Mouse (Mus musculus): ENCODE measurements around the gene Il10.
A peak's percentile ranks its signal among the peaks of the same experiment; 100 is the strongest.

The Il10 gene

DNA sequence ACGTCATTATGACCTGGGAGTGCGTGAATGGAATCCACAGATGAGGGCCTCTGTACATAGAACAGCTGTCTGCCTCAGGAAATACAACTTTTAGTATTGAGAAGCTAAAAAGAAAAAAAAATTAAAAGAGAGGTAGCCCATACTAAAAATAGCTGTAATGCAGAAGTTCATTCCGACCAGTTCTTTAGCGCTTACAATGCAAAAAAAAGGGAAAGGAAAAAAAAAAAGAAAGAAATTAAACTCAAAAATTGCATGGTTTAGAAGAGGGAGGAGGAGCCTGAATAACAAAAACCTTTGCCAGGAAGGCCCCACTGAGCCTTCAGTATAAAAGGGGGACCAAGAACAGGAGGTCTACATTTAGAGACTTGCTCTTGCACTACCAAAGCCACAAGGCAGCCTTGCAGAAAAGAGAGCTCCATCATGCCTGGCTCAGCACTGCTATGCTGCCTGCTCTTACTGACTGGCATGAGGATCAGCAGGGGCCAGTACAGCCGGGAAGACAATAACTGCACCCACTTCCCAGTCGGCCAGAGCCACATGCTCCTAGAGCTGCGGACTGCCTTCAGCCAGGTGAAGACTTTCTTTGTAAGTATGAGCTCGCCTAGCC, at the start of gene Il10:
Il10 (plus strand) TSS at position 354 of the 607 bp plus-strand sequence.
- no peak for DNase-seq (ENCODE audit: low spot score in 2 of 2)

DNA sequence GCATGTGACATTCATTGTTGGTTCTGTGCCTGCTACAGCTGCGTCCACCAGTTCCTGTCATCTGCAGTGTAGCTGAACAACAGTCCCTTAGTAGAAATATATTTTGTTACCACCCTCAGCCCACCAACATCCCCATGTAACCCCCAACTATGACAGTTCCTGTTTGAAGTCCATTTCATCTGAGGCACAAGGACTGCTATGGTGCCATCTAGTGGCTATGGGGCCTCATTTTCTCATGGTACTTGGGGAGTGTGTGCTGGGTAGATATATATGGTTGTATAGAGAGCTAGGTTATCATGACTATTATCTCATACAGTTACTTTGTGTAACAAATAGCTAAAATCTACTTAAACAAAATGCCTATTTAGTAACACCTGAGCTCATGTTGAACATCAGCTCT, 40.2 kb upstream of the Il10 start:
- DNase-seq (ENCODE audit: low spot score in 2 of 2) = peak; percentile 26 to 28

DNA sequence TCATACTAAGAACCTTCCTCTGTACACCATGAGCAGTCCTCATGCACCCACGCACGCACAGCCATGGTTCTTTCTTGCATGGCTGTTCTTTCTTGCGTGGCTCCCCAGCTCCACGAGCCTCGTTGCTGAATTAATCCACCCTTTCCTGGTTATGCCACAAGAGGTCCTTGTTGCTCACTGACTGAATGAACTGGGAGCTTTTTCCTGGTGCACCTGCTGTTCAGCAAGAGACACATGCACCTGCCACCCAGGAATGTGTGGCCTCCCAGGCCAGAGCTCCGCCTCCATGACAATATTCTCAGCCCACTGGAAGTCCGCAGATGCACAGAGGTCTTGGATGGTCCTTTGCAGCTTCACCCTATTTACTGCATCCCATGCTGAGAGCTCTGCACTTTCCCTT, 35.2 kb upstream of the Il10 start:
- DNase-seq (ENCODE audit: low spot score in 2 of 2) = no peak

DNA sequence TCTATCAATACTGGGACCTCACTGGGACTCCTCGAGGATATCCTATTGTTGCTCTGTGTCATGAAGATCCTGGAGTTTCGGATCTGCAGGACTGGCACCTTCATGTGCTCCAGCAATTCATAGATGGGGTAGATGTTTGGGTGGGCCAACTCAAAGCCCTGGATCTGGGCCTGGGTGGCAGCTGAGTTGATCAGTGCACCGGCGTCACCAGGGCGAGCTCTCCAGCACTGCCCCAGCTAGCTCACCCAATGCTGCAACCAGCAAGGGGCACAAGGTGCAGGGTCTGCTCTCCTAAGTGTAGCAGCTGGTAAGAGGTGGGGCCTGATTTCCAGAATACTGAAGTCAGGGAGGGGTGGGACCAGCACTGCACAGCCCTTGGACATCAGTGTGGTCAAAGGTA, 32.6 kb upstream of the Il10 start:
- no peak for DNase-seq (ENCODE audit: low spot score in 2 of 2)

DNA sequence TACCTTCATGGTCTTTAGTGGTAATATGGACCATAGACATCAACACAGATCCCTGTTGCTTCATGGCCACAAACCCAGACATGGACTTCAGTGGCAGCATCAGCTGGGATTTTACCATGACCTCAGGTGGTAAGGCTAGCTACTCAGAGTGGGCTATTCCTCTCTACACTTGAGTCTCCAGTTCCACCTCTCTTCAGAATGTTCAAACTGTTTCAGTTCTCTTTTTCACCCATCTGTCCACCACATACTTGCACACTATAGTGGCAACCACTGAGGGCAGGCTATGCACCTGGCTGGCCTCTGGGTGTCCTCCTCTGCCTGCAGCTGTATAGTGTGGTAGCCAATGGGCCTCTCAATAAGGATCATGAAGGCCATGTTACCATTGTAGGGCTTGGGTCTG, 32.2 kb upstream of the Il10 start:
- DNase-seq (ENCODE audit: low spot score in 2 of 2) = no peak

DNA sequence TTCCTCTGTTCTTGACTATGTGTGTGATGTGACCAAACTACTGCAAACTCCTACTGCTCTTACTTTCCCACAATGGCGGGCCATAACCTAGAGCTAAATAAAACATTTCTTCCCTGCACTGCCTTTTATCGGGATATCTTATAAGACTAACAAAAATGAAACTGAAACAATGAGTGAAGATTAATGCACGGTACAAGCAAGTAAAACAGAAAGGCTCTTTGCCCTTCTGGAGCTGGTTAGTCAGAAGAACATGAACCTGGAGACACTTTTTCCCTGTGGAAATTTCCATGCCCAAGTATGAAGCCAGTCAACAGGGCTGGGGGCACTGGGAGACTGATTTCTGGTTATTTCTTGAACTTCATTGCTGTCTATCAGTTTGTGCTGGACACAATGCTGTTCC, 30.3 kb upstream of the Il10 start:
- no peak for DNase-seq (ENCODE audit: low spot score in 2 of 2)

DNA sequence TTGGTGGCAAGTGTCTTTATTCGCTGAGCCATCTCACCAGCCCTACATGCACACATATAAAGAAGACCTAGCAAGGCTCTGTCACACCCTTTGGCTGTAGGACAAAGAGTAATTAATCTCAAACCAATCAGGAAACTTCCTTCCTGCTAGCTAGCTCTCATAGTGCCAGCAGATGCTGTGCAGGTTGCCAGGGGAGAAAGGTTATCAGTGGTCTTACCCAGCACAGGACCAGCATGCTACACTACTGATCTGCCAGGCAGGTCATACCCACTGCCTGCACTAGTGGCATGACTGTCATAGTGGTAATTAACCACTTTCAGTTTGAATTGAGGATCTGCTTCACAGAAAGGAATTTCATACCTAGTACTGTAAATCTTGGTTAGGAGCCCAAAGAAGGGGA, 29.2 kb upstream of the Il10 start:
- DNase-seq (ENCODE audit: low spot score in 2 of 2) = no peak

DNA sequence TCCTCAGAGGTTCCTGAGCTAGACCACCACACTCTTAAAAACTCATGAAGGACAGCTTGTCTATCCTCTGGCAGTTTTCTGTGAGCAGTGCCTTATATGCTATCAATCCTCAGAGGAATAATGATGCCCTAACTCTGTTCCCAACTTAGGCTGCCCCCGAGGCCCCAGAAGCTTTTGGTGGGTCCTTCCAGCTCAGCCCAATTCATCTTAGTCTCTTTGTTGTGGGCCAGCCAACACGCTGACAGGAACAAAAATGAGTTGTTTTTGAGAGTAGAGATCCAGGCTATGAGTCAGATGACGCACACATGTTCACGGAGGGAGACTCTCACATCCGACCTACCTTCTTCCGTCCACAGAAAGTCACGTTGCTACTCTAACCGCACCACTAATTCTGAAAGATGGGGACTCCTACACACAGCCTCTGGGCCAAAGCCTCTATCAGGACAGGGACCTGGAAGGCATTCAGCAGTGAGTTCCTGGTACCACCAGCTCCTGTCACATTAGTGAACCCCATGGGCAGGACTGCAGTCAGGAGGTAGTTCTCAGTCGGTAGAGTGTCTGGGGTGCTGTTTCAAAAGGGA, 26.0 kb upstream of the Il10 start:
- DNase-seq (ENCODE audit: low spot score in 2 of 2) = no peak

DNA sequence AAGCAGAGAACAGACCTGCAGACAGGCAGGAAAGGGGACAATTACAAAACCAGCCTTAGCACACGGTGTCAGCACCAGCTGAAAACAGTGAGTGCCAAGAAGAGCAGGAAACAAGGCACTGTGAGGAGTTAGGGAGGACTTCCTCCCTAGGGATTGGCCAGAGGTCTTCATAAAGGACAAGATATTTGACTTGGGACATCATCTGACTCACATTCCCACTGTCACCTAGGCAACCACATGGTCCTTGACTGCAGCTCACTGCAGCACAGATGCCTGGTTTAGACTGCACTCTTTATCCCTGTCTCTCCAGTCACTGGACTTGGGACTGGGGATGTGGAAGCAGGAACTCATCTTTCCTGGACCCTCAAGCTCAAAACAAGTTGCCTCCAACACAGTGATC, 24.1 kb upstream of the Il10 start:
- no peak for DNase-seq (ENCODE audit: low spot score in 2 of 2)

DNA sequence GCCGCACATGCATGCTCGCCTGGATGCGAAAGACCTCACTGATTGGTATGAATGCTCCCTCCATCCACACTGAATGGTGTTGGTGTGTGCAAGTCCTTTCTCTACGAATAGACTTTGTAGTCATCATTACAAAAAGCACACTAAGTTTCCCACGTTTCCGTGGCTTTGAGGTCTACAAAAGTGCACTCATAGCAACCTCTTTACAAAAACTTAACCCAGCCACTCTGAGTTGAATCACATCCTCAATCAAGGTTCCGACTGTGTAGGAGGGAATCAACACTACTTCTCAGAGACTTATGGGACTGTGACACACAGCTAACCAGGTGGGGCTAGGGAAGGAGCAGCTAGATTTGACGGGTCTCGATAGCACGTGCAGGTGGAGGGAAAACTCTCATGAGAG, 23.3 kb upstream of the Il10 start:
- DNase-seq (ENCODE audit: low spot score in 2 of 2) = no peak

DNA sequence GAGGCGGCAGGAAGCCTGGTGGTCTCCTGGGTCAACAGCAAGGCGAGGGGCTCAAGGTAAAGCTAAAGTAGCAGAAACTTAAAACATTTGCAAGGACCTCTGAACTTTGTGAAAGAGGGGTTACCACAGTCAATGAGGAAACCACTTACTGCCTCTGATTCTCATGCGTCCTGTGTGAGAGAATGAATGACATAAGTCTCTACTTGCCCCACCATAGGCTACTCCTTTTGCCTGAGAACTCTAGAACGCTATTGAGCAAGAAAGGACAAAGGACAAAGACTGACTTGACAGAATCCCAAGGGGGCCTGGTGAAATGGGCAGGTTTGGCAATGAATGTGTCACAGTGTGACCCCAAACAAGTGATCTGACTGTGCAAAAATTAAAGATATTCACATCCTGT, 22.2 kb upstream of the Il10 start:
- no peak for DNase-seq (ENCODE audit: low spot score in 2 of 2)

DNA sequence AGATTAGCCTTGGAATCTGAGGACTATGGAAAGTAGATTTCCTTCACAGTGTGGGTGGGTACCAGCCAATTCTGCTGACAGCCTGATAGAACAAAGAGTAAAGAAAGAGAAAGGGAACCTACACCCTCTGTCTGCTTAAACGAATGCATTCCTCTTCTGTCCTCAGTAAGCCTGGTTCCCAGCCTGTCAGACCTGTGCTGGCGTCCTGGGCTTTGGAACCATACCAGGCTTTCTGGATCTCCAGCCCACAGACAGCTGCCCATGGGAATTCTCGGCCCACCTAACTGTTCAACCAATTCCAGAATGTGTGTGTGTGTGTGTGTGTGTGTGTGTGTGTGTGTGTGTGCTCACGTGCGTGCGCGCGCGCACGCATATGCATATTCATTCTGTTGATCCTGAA, 21.3 kb upstream of the Il10 start:
- DNase-seq (ENCODE audit: low spot score in 2 of 2) = no peak

DNA sequence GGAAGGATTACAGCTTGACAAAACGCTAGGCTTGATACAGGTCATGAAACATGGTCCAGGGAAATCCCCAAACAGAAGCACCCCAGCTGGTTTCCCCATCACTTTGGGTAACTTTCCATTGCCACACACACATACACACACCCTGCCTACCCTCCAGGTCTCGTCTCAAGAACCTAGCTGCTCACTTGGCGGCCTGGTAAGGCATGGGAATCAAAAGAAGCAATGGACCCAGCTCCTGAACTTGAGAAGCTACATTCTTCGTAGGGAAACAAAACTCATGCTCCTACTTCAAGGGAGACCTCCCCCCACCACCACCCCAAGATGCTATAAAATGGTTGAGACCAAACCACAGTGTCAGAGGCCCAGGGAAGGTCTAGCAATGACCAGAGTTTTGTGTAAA, 19.9 kb upstream of the Il10 start:
- no peak for DNase-seq (ENCODE audit: low spot score in 2 of 2)

DNA sequence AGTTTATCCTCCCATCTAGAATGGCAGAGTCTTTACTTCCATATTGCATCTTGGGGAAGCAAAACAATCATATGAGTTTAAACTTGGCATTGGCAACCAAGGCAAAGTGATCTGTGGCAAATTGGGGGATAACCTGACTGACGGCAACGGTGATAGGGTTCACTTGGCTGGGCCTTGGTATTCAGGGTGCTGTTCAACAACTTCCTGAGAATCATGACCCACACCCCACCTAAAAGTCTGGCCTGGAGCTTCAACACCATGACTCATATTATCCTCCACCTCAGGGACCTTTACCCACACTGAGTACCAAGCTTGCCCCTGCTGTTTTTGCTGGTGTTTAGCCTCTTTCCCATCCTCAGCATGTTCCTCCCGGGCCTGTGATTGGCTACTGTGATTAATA, 19.3 kb upstream of the Il10 start:
- DNase-seq (ENCODE audit: low spot score in 2 of 2) = no peak

DNA sequence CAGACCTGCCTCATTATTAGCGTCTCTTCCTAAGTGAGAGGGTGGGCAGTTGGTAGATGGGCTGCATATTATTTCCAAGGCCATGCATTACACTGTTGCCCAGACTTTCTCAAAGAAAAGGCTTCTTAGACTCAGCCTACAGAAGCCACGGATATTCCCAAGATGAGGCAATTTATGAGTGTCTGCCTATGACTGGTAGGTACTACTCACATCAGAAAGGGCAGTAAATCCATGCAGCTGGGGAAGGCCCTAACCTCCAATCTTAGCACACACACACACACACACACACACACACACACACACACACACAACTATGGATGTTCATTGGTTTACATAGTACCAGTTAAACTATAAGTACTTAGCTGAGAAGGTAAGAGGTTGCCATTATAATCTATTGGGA, 17.1 kb upstream of the Il10 start:
- no peak for DNase-seq (ENCODE audit: low spot score in 2 of 2)

DNA sequence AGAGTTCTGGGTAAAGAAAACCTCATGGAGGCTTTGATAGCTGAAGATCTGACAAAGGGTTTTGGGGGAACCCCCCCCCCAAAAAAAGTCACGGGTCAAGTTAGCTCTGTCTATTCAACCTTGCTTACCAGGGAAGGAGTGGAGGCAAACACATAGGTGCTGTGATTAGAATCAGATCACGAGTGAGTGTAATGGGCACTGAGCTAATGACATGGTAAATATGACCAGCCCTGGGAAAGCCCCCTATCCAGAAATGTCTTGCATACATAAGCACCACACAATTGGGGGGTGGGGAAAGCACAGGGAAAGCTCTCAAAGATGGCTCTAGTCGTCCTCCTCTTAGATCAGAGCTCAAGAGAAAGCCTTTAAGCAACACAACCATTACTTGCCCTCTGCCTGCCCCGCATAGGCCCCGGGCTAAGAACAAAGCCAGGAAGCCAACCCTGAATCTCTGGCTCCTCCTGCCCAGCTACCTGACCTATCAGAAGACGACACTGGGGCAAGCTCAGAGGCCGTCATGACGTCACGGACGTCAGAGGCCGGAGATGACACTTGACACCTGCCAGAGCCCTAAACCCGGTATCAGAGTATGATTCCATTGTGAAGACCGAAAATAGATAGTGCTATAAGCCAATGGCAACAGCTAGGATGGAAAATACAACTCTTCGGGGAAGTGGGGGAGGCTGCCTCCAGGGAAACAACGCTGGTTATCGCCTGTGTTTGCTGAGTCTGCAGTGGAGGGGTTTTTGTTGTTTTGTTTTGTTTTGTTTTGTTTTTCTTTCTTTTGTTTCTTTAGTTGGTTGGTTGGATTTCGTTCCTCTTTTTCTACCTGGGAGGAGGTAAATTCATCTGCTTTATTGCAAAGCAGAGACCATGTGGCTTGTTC, 16.4 kb upstream of the Il10 start:
- no peak for DNase-seq (ENCODE audit: low spot score in 2 of 2)

DNA sequence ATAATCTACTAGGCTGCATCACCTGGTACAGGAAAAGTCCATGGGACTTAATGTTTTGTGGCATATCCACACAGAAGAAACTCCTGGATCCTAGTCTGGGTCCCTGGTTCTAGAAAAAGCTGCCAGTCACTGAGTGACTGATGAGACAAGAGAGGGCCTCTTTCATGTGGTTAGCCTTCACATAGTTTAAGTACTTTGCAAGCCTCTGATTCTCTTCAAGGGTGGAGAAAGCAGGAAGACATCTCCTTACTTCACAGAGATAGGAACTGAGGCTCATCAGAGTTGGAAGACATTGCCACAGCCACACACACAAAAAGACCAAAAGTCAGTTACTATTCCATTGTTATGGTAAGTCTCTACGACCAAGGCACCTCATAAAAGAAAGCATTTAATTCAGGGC, 13.6 kb upstream of the Il10 start:
- no peak for DNase-seq (ENCODE audit: low spot score in 2 of 2)

DNA sequence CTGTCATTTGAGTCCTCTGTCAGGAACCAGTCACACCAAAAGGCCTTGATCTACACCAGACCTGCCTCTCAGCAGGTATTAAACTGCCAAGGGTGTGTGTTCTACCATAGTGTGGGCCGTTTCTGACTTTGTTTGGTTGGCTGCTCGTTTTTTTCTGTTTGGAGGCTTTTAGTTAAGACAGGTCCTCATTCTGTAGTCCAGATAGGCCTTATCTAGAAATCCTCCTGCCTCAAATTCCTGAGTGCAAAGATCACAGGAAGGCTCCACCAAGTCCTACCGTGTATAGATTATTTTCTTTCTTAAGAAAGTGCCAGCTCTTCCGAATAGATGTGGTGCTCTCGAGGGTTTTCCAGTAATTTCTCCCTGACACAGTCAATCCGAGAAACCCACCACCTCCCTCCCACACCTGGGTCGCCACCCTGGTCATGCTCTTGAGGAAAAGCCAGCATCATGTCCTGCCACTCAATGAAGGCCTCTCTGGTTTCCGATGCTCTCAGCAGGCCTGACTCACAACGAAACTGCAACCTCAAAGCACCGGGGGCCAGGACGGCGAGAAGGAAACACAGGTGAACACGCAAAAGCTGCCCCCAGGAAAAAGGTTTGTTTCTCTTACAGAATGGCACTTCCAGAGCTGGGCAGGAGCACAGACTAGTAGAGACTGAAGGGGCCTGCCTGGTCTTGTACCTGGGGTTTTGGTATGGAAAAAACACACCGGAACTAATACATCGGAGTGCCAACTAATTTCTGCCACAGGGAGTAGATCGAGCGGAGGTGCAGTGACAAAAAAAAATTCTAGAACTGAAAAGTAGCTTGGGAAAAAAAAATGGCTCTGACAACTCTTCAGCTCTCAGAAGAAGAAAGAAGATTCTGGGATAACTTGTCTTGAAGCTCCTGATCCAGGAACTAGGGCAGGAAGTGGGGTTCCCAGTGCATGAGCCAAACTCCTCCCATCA, 9.2 kb upstream of the Il10 start:
- no peak for DNase-seq (ENCODE audit: low spot score in 2 of 2)

DNA sequence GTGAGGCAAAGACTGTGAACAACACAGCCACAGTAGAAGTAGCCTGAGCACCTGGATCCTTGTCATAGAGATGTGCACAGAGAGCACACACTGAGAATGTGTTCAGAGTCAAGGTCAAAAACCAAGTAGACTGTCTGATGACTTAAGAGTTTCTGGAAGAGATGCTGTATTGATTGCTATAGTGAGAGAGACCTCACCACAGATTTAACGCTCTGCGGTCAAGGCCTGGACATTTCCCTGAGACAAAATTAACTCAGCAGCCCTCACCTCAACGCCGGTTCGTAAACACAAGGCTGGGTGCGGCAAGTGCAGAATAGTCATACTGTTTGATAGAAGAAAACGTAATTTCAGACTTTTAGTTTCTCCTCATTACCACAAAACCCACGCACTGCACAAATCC, 7.2 kb upstream of the Il10 start:
- no peak for DNase-seq (ENCODE audit: low spot score in 2 of 2)

DNA sequence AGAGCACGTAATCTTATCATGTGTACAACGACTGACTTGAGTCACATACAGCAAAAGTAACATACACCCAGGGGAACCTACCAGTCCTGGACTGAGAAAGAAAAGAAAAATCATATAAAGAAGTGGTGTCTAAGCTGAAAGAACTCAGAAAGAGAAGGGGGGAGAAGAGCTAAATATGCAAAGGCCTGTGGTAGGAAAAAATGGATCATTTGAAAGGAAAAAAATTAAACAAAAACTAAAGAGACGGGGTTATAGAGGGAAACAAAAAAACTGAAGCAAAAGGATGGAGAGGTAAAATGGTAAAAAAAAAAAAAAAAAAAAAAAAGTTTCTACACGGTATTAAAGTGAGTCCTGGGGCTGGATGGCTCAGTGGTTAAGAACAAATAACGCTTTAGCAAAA, 5.7 kb upstream of the Il10 start:
- no peak for DNase-seq (ENCODE audit: low spot score in 2 of 2)

DNA sequence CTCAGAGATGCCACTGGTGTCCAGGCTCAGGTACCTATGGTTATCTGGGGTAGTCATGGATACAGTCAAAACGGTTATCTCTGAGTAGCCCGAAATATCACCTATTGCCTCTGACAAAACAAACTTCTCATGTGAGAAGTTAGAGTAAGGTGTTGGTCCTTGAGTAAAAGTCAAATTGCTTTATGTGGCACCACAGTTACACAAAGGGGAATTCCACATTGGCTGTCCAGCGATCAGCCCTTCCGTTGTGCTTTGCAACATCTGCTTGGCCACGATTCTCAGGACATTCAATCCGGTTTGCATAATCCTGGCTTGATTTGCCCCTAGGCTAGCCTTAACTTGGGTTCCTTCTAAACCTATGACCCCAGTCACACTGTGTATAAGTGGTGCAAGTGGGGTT, 4.4 kb upstream of the Il10 start:
- DNase-seq (ENCODE audit: low spot score in 2 of 2) = no peak

DNA sequence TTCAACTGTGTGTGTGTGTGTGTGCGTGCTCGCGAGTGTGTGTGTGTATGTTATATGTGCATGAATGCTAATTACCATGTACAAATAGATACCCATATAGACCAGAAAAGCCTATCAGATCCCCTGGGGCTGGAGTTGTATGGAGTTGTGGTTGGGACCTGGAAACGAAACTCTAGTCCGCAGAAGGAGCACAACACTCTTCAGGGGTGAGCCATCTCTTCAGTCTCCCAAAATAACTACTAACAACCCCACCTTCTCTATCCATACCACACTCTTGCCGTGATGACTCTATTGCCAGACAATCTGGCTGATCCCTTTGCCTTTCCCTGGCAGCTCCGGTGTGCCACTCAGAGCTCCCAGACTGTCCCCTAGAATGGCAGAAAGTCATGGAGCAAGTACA, 3.8 kb upstream of the Il10 start:
- DNase-seq (ENCODE audit: low spot score in 2 of 2) = no peak

Data from urinary bladder, postnatal 36 days (tissue).